Comparison of ENCODE assay signal across 8 mouse cellular contexts in genomic region chr14:121879266-121879840, GRCm38 (mm10). TPM values are rescaled to one million over a fixed set of nuclear protein-coding genes. Genes with fewer than 3 reads are reported as not detected.
DNase-seq lines count a peak whose midpoint lies in the region; ATAC-seq and TF ChIP-seq lines count a peak whose summit lies in the region.

No protein-coding gene starts in this region.

- no peak for TF ChIP-seq CTCF in lung, embryonic 14.5 days (IDR thresholded peaks at IDR 0.05; ENCODE audit: low read depth)
- TF ChIP-seq CTCF in bone marrow macrophage, adult 2 months (IDR thresholded peaks at IDR 0.05; ENCODE audit: low read depth, low read length) = no peak

- H3K4me2 ChIP-seq in lung, embryonic 14.5 days = peak overlapping the region; percentile 96
- H3K4me2 ChIP-seq in hindbrain, embryonic 12.5 days (replicated peaks) = peak overlapping the region; percentile 94
- peak overlapping the region; percentile 89 for H3K4me2 ChIP-seq in limb, embryonic 14.5 days (replicated peaks; ENCODE audit: low read depth, low read length, severe bottlenecking)
- peak overlapping the region; percentile 85 for H3K4me2 ChIP-seq in neural tube, embryonic 13.5 days

- 5% methylated on average over 16 of the region's 16 CpGs for WGBS in lung, embryonic 14.5 days
- WGBS in hindbrain, embryonic 12.5 days = 20% methylated on average over 16 of the region's 16 CpGs
- 14% methylated on average over 16 of the region's 16 CpGs for WGBS in limb, embryonic 14.5 days
- 19% methylated on average over 16 of the region's 16 CpGs for WGBS in neural tube, embryonic 13.5 days

- peaks cover 2% of the 10 kb centered on the region; the same call in 1 of the 2 replicates for H3K4me1 ChIP-seq in lung, embryonic 14.5 days (ENCODE audit: insufficient read depth)
- peaks cover 33% of the 10 kb centered on the region for H3K4me1 ChIP-seq in bone marrow macrophage, adult 2 months (ENCODE audit: control insufficient read depth, insufficient read depth, low read length)
- H3K4me1 ChIP-seq in hindbrain, embryonic 12.5 days = peaks cover 17% of the 10 kb centered on the region
- peaks cover 9% of the 10 kb centered on the region for H3K4me1 ChIP-seq in limb, embryonic 14.5 days (ENCODE audit: control insufficient read depth, insufficient read depth, low read length)
- H3K4me1 ChIP-seq in neural tube, embryonic 13.5 days (replicated peaks) = peaks cover 40% of the 10 kb centered on the region

- H3K4me3 ChIP-seq in lung, embryonic 14.5 days (ENCODE audit: low read depth, low read length) = peak overlapping the region; percentile 97
- peak overlapping the region; percentile 98 for H3K4me3 ChIP-seq in bone marrow macrophage, adult 2 months (ENCODE audit: insufficient read depth, low read length)
- H3K4me3 ChIP-seq in hindbrain, embryonic 12.5 days = peak overlapping the region; percentile 72
- peak overlapping the region; percentile 92 for H3K4me3 ChIP-seq in limb, embryonic 14.5 days (replicated peaks; ENCODE audit: low read length)
- peak overlapping the region; percentile 86 for H3K4me3 ChIP-seq in neural tube, embryonic 13.5 days

- H3K9me3 ChIP-seq in lung, embryonic 14.5 days (ENCODE audit: low read depth, low read length) = no peaks in the 10 kb centered on the region
- H3K9me3 ChIP-seq in hindbrain, embryonic 12.5 days (replicated peaks) = no peaks in the 10 kb centered on the region
- no peaks in the 10 kb centered on the region for H3K9me3 ChIP-seq in limb, embryonic 14.5 days (ENCODE audit: control insufficient read depth, low read length)
- no peaks in the 10 kb centered on the region for H3K9me3 ChIP-seq in neural tube, embryonic 13.5 days

- no peaks in the 10 kb centered on the region for H3K36me3 ChIP-seq in lung, embryonic 14.5 days (ENCODE audit: insufficient read depth)
- 0 out of 2 replicates have a peak, but pooled peaks cover 4% of the 10 kb centered on the region for H3K36me3 ChIP-seq in hindbrain, embryonic 12.5 days
- no peaks in the 10 kb centered on the region for H3K36me3 ChIP-seq in limb, embryonic 14.5 days (ENCODE audit: control insufficient read depth, insufficient read depth, low read length)
- H3K36me3 ChIP-seq in neural tube, embryonic 13.5 days = no peaks in the 10 kb centered on the region

- ATAC-seq in lung, embryonic 14.5 days (ENCODE audit: insufficient read depth) = no peak
- no peak for ATAC-seq in hindbrain, embryonic 12.5 days (ENCODE audit: low FRiP score)
- no peak for ATAC-seq in limb, embryonic 14.5 days (ENCODE audit: low FRiP score, low read depth)
- ATAC-seq in neural tube, embryonic 13.5 days (ENCODE audit: low read depth) = 0 out of 2 replicates have a peak, but pooled peaks have one; percentile 2

- H3K9ac ChIP-seq in lung, embryonic 14.5 days = peak overlapping the region; percentile 90
- peak overlapping the region; percentile 85 for H3K9ac ChIP-seq in hindbrain, embryonic 12.5 days
- H3K9ac ChIP-seq in limb, embryonic 14.5 days (ENCODE audit: low read depth, low read length, severe bottlenecking) = peak overlapping the region; percentile 92
- H3K9ac ChIP-seq in neural tube, embryonic 13.5 days = peak overlapping the region; percentile 85

- no peaks in the 10 kb centered on the region for H3K27me3 ChIP-seq in lung, embryonic 14.5 days (ENCODE audit: insufficient read depth, low read length)
- H3K27me3 ChIP-seq in hindbrain, embryonic 12.5 days = no peaks in the 10 kb centered on the region
- H3K27me3 ChIP-seq in limb, embryonic 14.5 days (ENCODE audit: control insufficient read depth, insufficient read depth, low read length) = no peaks in the 10 kb centered on the region
- no peaks in the 10 kb centered on the region for H3K27me3 ChIP-seq in neural tube, embryonic 13.5 days

- no peak for TF ChIP-seq POLR2A in bone marrow macrophage, adult 2 months (IDR thresholded peaks at IDR 0.05; ENCODE audit: borderline replicate concordance, low read depth, low read length)
- TF ChIP-seq POLR2A in limb, embryonic 14.5 days (IDR thresholded peaks at IDR 0.05; ENCODE audit: borderline replicate concordance, extremely low read depth, insufficient read depth, insufficient read length) = no peak

- peak; percentile 40 for DNase-seq in lung, embryonic 14.5 days
- DNase-seq in lung, postnatal 10 days = no peak
- no peak for DNase-seq in limb, embryonic 14.5 days (ENCODE audit: low spot score)
- DNase-seq in urinary bladder, postnatal 14 days (ENCODE audit: low spot score) = no peak
- DNase-seq in urinary bladder, adult 2 months (ENCODE audit: low spot score) = no peak

- no peak overlapping the region; the same call in 1 of the 2 replicates for H3K27ac ChIP-seq in lung, embryonic 14.5 days (ENCODE audit: low read depth)
- H3K27ac ChIP-seq in bone marrow macrophage, adult 2 months (ENCODE audit: insufficient read depth, low read depth, low read length) = no peak overlapping the region
- H3K27ac ChIP-seq in hindbrain, embryonic 12.5 days = no peak overlapping the region
- no peak overlapping the region for H3K27ac ChIP-seq in limb, embryonic 14.5 days (replicated peaks; ENCODE audit: low read depth, low read length)
- no peak overlapping the region for H3K27ac ChIP-seq in neural tube, embryonic 13.5 days (replicated peaks)

RNA-seq across cellular contexts. Expression of gene Ubac2, which starts 0.9 kb away (rescaled TPM):
- polyA plus RNA-seq in lung, embryonic 14.5 days (2014; fragmentation: Nextera tagmentation; extraction: Ambion mirVana) = 61.1 and 65.0 TPM in 2 replicates
- polyA plus RNA-seq in bone marrow macrophage, adult 2 months (2012; ENCODE audit: insufficient read depth, insufficient read length, missing spikeins) = 41.2 and 49.0 TPM in 2 replicates
- 60.0 and 60.3 TPM in 2 replicates for polyA plus RNA-seq in hindbrain, embryonic 12.5 days (2016; fragmentation: Nextera tagmentation; extraction: Ambion mirVana)
- 46.3 and 64.2 TPM in 2 replicates for polyA plus RNA-seq in limb, embryonic 14.5 days (2012; rRNA removed)
- polyA plus RNA-seq in limb, embryonic 14.5 days (2014; fragmentation: Nextera tagmentation; extraction: Ambion mirVana) = 66.9 and 70.7 TPM in 2 replicates
- polyA plus RNA-seq in neural tube, embryonic 13.5 days (2015; fragmentation: Nextera tagmentation; extraction: Ambion mirVana) = 54.6 and 59.3 TPM in 2 replicates
- polyA plus RNA-seq in urinary bladder, adult 2 months (2012; rRNA removed) = 32.3 and 33.1 TPM in 2 replicates

RNA-seq across cellular contexts. Expression of gene Gpr18, which starts 36.2 kb away (rescaled TPM):
- polyA plus RNA-seq in lung, embryonic 14.5 days (2014; fragmentation: Nextera tagmentation; extraction: Ambion mirVana) = 0.28 and 0.47 TPM in 2 replicates
- 6.5 and 6.8 TPM in 2 replicates for polyA plus RNA-seq in bone marrow macrophage, adult 2 months (2012; ENCODE audit: insufficient read depth, insufficient read length, missing spikeins)
- 0.21 TPM in 1 of 2 replicates, not detected in the other for polyA plus RNA-seq in hindbrain, embryonic 12.5 days (2016; fragmentation: Nextera tagmentation; extraction: Ambion mirVana)
- polyA plus RNA-seq in limb, embryonic 14.5 days (2012; rRNA removed) = 0.36 TPM in 1 of 2 replicates, not detected in the other
- 0.26 TPM in 1 of 2 replicates, not detected in the other for polyA plus RNA-seq in limb, embryonic 14.5 days (2014; fragmentation: Nextera tagmentation; extraction: Ambion mirVana)
- 0.17 TPM in 1 of 2 replicates, not detected in the other for polyA plus RNA-seq in neural tube, embryonic 13.5 days (2015; fragmentation: Nextera tagmentation; extraction: Ambion mirVana)
- 0.40 and 0.71 TPM in 2 replicates for polyA plus RNA-seq in urinary bladder, adult 2 months (2012; rRNA removed)
